Mouse (Mus musculus) hematopoietic stem cell, adult 5-6 weeks (primary cell): ENCODE data around the gene Cnr2. TPM values are rescaled to one million over a fixed set of nuclear protein-coding genes. Genes with fewer than 3 reads are reported as not detected.
A peak's percentile ranks its signal among the peaks of the same experiment; 100 is the strongest.

Source experiments
- ATAC-seq, 2 experiments: fragments of 125-278 bp in 1 of 2; replicated peaks in 1 of 2; 2 replicates each; pipeline ENCODE4 v1.8.0; 2016 to 2017; ENCODE audit warnings: inconsistent platforms in 2 of 2, mild to moderate bottlenecking in 2 of 2, moderate number of reproducible peaks in 2 of 2, low read depth in 1 of 2, moderate TSS enrichment in 1 of 2; ENCODE audit not compliant: low FRiP score in 2 of 2, poor library complexity in 2 of 2, severe bottlenecking in 2 of 2, insufficient read depth in 1 of 2, low TSS enrichment in 1 of 2
- total RNA-seq: library from RNA; stranded (forward); fragments of 172-1452, 232-1000 nt; gene quantifications from 2 replicates; pipeline ENCODE4 v1.2.3, GENCODE M21; 2017

Cnr2 gene
- total RNA-seq, 1 experiment from 2014 or later, result 3.1 TPM

GRCm38 (mm10) chr4:135891539-135891938 is 3.7 kb upstream of the Cnr2 start:
- peak in 1 of 2 experiments; percentile 41; a peak in 1 of 4 replicates for ATAC-seq

DNA sequence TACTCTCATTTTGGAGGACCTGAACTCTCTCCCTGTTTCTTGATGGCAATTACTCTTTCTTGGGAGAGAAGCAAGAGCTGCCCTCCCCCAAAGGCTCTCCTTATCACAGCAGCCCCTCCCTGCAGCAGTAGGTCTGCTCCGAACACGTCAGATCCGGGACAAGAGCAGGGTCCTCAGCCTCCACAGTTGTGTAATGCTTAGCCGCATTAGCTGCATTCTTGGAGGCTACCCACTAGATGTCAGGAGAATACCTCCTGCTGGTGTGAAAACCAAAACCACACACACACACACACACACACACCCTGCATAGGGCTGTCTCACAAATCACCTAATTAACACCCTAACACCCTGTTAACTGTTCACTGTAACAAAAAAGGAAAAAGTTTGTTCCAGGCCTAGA is 2.3 kb upstream of the Cnr2 start:
- ATAC-seq, result no peak

GRCm38 (mm10) chr4:135896157-135896556 is 963 bp downstream of the Cnr2 start:
- no peak for ATAC-seq

DNA sequence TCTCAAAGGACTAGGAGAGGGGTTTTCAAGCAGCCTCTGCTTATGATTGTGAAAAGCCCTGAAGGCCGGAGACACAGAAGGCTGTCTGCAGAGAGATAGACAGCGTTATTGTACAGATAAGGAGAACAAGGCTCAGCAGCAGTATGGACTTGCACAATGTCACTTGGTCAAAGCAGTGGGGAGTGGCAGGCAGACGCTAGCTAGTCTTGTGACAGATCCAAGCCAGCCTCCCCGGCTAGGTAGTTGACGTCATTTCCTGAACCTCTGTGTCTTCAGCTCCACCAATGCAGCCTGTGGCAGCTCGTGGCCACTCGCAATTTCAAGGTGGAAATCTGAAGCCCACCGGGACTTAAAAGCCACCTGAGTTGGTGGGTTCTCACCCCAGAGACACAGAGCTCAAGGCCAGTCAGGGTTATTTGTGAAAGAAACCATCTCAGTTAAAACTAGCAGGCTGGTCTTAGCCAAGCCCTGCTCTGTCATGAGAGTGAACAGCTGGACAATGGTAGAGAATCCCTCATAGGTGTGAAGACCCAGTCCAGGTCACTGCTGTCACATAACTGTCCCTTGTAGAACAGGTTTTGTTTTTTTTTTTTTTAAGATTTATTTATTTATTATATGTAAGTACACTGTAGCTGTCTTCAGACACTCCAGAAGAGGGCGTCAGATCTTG is 3.3 kb downstream of the Cnr2 start:
- ATAC-seq, result peak; percentile 75 to 78

- ATAC-seq, result peak; percentile 38 to 69; a peak in 2 of 4 replicates
Measured at GRCm38 (mm10) chr4:135899050-135899448, 3.9 kb downstream of the Cnr2 start.

DNA sequence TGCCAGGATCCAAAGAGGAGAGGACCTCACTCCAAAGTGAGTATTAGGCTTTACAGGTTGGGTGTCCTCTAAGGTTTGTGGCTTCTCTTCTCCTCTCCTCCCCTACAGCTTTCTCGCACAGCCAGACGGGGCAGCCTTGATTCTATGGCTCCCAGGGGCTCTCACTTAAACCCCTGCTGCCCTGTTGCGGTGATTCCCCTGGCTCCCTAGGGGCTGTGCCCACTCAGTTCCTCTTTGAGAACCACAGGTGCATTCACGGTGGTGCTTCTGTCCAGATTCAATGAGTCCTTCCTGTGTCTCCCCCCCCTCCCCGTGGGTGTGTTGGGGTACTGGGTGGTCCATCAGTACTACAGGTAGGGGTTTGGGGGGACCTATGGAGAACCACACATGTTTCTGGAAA is 4.8 kb downstream of the Cnr2 start:
- no peak for ATAC-seq

GRCm38 (mm10) chr4:135902606-135903242 is 7.5 kb downstream of the Cnr2 start:
- no peak for ATAC-seq

DNA sequence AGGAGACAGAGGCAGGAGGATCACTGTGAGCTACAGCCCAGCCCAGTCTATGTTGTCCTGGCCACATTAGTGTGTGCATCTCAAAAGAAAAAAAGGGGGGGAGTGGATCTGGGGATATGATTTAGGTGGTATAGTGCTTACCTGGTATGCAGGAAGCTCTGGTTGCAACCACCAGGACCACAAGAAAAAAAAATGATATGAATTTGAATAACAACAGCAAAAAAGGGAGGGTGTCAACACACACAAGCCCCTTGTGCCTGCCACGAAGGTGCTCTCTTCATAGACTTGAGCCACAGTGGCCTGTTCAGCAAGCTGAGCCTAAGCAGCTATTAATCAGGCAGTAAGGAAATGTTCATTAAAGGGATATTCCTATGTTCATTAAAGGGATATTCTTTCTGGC is 9.6 kb downstream of the Cnr2 start:
- ATAC-seq, result no peak

GRCm38 (mm10) chr4:135906633-135907032 is 11.4 kb downstream of the Cnr2 start:
- peak in 1 of 2 experiments; percentile 45; a peak in 2 of 4 replicates for ATAC-seq

GRCm38 (mm10) chr4:135909326-135910066 is 14.3 kb downstream of the Cnr2 start:
- no peak for ATAC-seq

- ATAC-seq, result no peak
Measured at GRCm38 (mm10) chr4:135911531-135911930, 16.3 kb downstream of the Cnr2 start.

DNA sequence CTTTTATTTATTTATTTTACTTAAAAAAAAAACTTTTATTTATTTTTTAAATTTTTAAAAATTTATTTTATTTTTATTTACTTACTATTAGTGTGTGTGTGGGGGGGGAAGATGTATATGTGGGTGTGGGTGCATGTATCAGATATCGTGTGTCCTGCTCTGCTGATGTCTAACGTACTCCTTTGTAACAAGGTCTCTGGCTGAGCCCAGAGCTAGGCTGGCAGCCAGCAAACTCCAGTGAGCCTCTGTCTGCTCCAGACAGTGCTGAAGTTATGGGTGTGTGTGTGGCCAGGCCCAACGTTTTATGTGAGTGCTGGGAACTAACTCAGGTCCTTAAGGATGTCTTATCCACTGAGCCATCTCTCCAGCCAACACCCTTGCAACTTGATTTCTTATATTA is 17.0 kb downstream of the Cnr2 start:
- no peak for ATAC-seq

- no peak for ATAC-seq
Measured at GRCm38 (mm10) chr4:135912835-135913234, 17.6 kb downstream of the Cnr2 start.

GRCm38 (mm10) chr4:135913433-135913832 is 18.2 kb downstream of the Cnr2 start:
- ATAC-seq, result no peak

DNA sequence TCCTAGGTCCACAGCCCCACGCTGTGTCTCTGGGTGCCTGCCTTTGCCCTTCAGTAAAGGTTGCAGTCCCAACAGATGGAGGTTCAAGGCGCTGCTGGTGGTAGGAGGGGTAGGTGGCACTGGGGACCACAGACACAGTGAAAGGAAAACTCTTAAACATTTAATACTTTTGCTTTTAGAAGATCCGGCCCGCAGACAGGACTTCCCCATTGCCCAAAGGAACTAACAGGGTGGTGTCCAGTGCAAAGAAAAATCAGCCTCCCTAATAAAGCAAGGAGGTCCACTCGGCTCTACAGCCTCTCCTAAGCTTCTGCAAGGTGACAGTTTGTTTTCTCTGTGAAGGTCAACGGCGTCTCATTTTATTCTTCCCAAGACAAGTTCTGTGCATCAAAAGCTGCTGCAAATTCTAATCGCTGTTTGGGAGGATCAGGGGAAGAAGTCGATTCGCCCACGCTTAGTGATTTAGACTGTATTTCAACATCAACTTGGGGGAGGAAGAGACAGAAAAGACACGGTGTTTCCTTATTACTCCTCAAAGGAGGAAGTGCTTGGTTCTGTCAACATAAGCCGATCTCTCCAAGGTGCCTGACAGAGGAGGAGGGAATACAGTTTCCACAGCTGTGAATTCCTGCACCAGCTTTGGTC is 23.6 kb downstream of the Cnr2 start:
- ATAC-seq, result peak; percentile 20 to 50; a peak in 1 of 4 replicates

DNA sequence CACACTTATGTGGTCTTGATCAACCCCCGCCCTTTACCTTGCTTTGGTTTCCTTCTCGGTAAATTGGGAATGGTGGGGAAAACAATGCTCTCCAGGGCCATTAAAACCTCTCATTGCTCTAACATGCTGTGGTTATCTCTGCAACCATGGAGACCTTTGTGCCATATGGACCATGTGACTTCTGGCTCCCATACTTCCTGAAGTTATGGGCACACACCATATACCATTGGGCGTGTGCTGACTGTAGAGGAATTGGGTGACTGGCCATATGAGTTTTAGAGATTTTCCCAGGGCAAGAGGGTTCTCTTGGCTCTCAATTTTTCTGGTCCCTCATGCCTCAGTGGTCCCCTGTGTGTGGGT is 24.1 kb downstream of the Cnr2 start:
- no peak; a peak in 1 of 4 replicates for ATAC-seq

- peak; percentile 87 to 94 for ATAC-seq
Measured at GRCm38 (mm10) chr4:135920304-135921241, 25.4 kb downstream of the Cnr2 start, which contains the start of gene Fuca1. Fuca1 (plus strand) TSS chr4:135920735.
